Mouse (Mus musculus): ENCODE data around the gene AU022252.
A peak's percentile ranks its signal among the peaks of the same experiment; 100 is the strongest.

AU022252 gene

DNA sequence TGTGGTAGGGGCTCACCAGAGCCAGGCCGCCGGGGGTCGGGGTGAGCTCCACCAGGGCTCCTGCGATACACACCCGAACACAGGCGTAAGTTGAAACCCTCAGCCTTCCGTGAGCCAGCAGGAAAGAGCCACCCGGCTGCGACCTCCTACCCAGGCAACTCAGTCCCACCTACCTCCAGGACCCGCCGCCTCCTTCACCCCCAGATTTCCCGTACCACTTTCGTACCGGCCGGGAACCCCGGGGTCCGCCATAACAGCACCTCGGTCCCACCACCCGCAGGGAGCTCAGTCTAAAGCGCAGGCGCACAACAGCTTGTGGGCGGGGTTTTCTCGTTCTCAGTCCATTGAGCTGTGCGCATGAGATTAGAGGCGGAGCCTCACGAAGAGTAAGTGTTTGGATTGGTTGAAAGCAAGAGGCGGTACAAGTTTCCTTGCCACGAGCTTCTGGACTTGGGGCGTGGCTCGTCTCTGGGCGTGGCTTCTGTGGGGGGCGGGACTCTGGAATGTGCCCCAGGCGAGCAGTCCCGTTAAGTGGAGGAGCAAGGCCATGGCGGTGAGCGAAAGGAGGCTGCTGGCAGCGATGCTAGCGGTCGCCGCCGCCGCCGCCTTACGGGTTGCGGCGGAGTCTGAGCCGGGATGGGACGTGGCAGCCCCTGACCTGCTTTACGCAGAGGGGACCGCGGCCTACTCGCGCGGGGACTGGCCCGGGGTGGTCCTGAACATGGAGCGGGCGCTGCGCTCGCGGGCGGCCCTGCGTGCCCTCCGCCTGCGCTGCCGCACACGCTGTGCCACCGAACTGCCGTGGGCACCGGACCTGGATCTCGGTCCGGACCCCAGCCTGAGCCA is at the start of gene AU022252, which contains the start of gene P3h1:
AU022252 (minus strand) TSS at position 303 of the 846 bp plus-strand sequence.
P3h1 (plus strand) TSS at position 506 of the 846 bp plus-strand sequence.
- TF ChIP-seq GATA4 (IDR thresholded peaks at IDR 0.05; ENCODE audit: insufficient replicate concordance, low read length): no peak

DNA sequence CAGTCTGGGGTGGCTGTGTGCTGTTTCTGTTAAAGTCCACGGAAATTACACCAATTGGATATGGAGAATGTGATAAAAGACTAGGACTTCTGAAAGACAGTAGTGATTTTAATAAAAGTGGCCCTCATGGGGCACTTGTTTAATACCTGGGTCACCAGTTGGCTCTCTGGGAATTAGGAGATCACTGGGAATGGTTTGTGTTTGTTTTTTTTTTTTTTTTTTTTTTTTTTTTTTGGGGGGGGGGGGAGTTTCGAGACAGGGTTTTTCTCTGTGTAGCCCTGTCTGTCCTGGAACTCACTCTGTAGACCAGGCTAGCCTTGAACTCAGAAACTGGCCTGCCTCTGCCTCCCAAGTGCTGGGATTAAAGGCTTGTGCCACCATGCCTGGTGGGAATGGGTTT is 43.2 kb upstream of the AU022252 start:
- TF ChIP-seq GATA4 (IDR thresholded peaks at IDR 0.05; ENCODE audit: insufficient replicate concordance, low read length): no peak

DNA sequence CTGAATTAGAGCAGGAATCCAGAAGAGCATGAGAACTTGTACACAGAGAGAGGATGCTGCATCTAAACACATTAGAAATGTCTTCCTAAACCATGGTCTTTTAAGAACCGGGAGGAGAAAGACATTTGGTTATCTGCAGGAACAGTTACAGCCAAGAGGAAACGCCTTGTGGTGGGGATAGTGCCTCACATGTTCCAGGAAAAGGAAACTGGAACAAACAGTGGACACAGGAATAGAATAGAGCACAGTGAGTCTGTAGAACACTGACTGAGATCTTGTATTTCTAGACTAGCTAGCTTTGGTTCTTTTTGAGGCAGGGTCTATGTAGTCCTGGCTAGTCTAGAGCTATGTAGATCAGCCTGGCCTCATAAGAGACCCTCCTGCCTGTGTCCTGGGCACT is 42.7 kb upstream of the AU022252 start:
- peak; percentile 51; the same call in 1 of the 2 replicates for TF ChIP-seq GATA4 (IDR thresholded peaks at IDR 0.05; ENCODE audit: insufficient replicate concordance, low read length)

- TF ChIP-seq GATA4 (IDR thresholded peaks at IDR 0.05; ENCODE audit: insufficient replicate concordance, low read length): no peak
These were observed 42.1 kb upstream of the AU022252 start for GRCm38 (mm10) chr4:119274627-119275026.

DNA sequence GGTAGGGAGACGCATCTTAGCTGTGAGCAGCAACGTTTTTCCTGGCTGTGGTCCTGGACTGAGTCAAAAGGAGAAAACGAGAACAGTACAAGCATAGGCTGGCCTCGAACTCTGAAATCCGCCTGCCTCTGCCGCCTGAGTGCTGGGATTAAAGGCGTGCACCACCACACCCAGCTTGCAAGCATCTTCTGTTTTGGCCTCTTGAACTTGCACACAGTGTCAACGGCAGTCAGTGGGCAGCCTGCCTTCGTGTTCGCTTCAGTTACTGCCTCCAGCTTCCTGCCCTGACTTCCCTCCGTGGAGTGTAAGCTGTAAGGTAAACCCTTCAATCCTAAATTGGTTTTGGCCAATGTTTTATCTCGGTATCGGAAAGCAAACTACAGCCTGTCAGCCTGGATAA is 34.1 kb upstream of the AU022252 start:
- TF ChIP-seq GATA4 (IDR thresholded peaks at IDR 0.05; ENCODE audit: insufficient replicate concordance, low read length): no peak

GRCm38 (mm10) chr4:119263459-119263858 is 30.9 kb upstream of the AU022252 start:
- TF ChIP-seq GATA4 (IDR thresholded peaks at IDR 0.05; ENCODE audit: insufficient replicate concordance, low read length): no peak

DNA sequence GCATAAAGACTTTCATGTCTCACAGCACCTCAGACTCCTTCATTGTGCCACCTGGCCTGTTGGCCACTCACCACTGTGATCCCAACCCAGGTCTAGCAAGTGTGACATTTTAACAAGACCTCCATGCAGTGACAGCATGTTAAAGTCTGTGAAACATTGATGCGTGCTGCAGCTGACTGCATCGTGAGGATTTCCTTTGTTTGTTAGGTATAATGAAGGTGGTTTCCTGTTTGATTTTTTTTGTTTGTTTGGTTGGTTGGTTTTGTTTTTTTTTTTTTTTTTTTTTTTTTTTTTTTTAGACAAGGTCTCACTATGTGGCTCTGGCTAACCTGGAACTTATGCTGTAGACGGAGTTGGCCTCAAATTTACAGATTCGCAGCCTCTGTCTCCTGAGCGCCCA is 30.0 kb upstream of the AU022252 start:
- no peak for TF ChIP-seq GATA4 (IDR thresholded peaks at IDR 0.05; ENCODE audit: insufficient replicate concordance, low read length)

- no peak for TF ChIP-seq GATA4 (IDR thresholded peaks at IDR 0.05; ENCODE audit: insufficient replicate concordance, low read length)
These were observed 28.7 kb upstream of the AU022252 start for GRCm38 (mm10) chr4:119261087-119261713.

DNA sequence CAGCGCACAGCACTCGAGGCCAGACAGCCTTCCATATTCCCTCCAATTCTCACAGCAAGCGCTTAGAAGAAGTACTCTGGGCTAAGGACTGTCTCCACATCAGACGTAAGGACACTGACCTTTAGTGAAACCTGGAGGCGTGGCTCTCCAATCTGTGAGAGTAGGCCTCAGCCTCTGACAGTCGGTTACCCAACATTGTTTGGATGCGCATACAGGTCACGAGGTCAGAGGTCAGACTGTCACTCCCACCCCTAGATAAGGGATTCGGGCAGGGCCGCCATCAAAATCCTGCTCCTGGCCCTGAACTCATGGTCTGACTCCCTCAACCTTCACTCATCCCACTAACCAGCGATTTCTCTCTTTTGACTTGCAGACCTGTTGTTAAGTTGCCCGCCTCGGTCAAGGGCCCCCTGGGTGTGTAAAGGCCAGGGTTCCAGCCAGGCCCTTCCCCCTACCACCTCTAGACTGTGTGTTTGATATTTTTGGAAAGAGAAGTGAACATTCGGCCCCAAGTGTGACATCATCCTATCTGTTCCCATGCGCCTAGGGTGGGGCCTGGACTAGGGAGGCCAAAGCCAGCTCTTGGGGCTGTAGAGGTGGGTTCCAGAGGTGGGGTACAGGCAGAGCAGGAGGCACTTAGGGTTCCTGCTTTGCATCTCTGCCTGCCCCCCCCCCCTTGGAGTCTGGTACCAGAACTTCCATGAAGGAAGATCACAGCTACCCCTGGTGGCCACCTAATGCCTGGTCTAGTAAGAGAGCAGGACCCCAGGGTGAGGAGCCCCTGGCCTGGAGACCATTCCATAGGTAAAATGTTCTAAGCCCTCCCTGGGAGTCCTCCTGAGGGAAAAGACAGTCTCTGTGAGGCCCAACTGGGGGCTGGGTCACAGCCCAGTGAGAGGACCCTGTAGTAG is 27.1 kb upstream of the AU022252 start:
- peak; percentile 66; the same call in 1 of the 2 replicates for TF ChIP-seq GATA4 (IDR thresholded peaks at IDR 0.05; ENCODE audit: insufficient replicate concordance, low read length)

GRCm38 (mm10) chr4:119257083-119257482 is 24.6 kb upstream of the AU022252 start:
- TF ChIP-seq GATA4 (IDR thresholded peaks at IDR 0.05; ENCODE audit: insufficient replicate concordance, low read length): no peak

DNA sequence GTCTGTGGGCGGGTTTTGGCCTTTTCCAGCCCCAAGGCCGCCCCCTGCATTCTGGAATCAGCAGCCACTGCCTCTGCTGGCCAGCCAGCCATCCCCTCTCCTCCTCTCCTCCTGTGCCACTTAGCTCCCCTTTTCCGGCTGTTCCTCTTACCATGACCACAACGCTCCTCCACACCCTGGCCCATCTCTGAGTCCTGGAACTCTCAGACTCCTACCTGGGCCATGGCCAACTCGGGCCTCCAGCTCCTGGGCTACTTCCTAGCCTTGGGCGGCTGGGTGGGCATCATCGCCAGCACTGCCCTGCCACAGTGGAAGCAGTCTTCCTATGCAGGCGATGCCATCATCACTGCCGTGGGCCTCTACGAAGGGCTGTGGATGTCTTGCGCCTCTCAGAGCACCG is 22.8 kb upstream of the AU022252 start, which contains the start of gene Cldn19:
Cldn19 (plus strand) TSS at position 64 of the 400 bp plus-strand sequence.
- TF ChIP-seq GATA4 (IDR thresholded peaks at IDR 0.05; ENCODE audit: insufficient replicate concordance, low read length): no peak

DNA sequence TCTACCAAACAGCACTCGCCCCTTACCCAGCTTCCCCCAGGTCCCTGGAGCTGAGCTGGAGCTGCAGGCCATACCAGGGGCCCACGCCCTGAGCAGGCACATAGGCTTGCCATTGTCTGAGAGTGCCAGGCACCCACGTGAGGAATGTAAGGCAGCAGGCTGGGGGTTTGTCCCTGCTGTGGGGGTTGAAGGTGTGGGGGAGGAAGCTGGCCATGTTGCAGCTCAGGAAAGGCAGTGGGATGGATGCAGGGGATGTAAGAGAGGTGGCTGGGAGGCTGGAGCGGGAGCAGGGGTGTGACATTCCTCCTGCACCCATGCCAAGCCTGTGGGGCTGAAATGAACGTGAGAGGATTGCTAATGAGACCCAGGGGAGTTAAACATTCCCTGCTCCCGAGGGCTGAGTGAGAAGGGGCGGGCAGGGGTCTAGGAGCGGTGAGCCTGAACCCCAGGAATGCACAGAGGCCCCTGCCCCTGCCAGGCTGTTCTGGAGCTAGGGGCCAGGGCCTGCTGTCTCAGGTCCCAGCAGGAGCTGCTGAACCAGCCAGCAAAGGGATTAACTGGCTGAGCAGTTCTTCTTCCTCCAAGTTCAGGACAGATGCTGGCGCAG is 21.6 kb upstream of the AU022252 start:
- no peak for TF ChIP-seq GATA4 (IDR thresholded peaks at IDR 0.05; ENCODE audit: insufficient replicate concordance, low read length)

DNA sequence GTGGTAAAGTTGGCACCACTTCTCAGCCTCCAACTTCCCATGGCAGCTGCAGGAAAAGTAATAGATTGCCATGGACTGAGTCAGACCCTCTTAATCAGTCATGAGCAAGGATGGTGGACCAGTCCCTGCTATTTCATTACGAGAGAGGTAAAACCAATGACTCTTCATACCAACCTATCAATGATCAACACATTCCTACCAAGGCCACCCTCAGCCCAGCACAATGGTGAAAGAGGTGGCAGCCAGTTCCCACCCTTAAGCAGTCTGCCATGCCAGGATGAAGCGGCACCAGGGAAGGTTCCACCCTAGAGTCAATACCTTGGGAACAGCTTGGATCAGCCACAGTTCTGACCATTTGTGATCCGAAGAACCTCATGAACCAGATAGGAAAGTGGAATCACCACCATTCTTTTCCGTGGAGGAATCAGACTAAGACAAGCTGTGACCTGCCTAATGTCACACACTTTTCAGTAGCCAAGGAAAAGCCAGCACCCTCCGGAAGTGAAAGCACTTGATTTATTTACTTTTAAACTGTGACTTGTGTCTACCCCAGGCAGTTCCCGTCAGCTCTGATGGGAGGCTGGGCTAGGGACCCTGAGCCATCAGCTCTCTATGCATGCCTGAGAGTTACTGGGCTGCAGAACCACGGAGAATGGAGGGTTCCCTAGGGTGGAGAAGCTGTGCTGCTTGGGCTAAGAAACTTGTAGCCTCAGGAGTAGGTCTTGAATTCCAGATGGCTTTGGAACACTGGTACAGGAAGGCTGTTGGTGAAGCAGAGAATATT is 19.7 kb upstream of the AU022252 start:
- no peak for TF ChIP-seq GATA4 (IDR thresholded peaks at IDR 0.05; ENCODE audit: insufficient replicate concordance, low read length)

DNA sequence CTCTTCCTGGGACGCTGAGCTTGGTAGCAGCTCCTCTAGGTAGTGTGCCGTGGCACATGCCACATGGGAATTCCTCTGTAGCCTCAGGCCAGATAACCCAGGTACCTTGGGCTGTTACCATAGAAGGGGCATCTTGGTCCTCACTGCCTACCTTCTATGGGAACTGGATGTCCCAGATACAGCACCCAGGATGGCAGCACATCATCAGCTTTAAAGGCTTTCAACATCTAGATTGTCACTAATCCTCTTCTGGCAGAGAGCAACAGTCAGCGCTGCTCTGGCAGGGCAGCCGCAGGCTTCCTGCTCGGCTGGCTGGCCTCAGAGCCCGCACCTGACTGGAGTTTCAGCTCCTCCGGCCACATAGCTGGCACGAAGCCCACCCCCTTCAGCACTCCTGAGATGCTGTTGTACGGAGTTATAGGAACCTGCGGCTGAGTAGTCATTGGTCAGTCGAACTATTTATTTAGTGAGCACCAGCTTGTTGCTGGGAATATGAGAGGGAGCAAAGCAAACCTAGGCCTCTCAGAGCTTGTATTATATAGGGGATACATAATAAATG is 16.0 kb upstream of the AU022252 start:
- TF ChIP-seq GATA4 (IDR thresholded peaks at IDR 0.05; ENCODE audit: insufficient replicate concordance, low read length): no peak
